17 mouse cellular contexts compared by ENCODE assay signal in the genomic region with DNA sequence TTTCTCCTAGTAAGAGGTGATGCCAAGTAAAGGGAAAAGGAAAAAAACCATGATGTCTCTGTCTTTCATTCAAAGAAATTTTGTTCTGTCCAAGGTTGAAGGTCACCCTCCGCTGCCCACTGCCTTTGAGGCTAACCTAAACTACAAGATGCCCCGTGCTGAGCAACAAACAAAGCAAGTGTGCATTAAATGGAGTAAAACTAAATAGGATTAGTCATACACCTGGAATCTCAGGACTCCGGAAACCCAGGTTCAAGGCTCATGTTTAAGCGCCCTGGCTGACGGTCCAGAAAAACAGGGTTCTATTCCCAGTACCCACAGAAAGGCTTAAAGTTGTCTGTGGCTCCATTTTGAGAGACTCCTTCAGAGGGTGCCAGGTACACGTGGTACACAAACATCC. TPM values are rescaled to one million over a fixed set of nuclear protein-coding genes. Genes with fewer than 3 reads are reported as not detected.
DNase-seq lines count a peak whose midpoint lies in the region; ATAC-seq and TF ChIP-seq lines count a peak whose summit lies in the region.
"Had no signal": no experiment of that assay in that cellular context is flagged by ENCODE, and none has a peak within 500 bp of the region (broad histone marks: within the 10 kb centered on the region; RNA-seq: fewer than 3 reads in every experiment).

No protein-coding gene starts in this region.

- peaks cover 27% of the 10 kb centered on the region; the same call in 1 of the 2 replicates for H3K27me3 ChIP-seq in hindbrain, embryonic 10.5 days (ENCODE audit: insufficient read depth, poor library complexity, severe bottlenecking)
- no peaks in the 10 kb centered on the region for H3K27me3 ChIP-seq in hindbrain, embryonic 16.5 days (replicated peaks; ENCODE audit: control insufficient read depth, insufficient read depth, low read length)
- peaks cover 3% of the 10 kb centered on the region; the same call in 1 of the 2 replicates for H3K27me3 ChIP-seq in ES-Bruce4 (ENCODE audit: control insufficient read depth, insufficient read depth, low read length, poor library complexity, severe bottlenecking)
- peaks cover 18% of the 10 kb centered on the region for H3K27me3 ChIP-seq in embryonic facial prominence, embryonic 10.5 days (replicated peaks; ENCODE audit: low read depth, poor library complexity, severe bottlenecking)
- H3K27me3 ChIP-seq in limb, embryonic 11.5 days (ENCODE audit: control insufficient read depth, insufficient read depth, low read length): no peaks in the 10 kb centered on the region

- H3K9ac ChIP-seq in hindbrain, embryonic 16.5 days (ENCODE audit: low read depth, low read length): no peak overlapping the region
- peak overlapping the region; percentile 61; the same call in 1 of the 2 replicates for H3K9ac ChIP-seq in ES-Bruce4 (ENCODE audit: low read depth, poor library complexity, severe bottlenecking)
- H3K9ac ChIP-seq in limb, embryonic 11.5 days (ENCODE audit: low read length): no peak overlapping the region
- H3K9ac ChIP-seq: liver, embryonic 15.5 days had no signal

- no peak for TF ChIP-seq EP300 in ES-Bruce4 (IDR thresholded peaks at IDR 0.05; ENCODE audit: insufficient read depth, low read depth, low read length)

- H3K36me3 ChIP-seq in hindbrain, embryonic 10.5 days: no peaks in the 10 kb centered on the region
- no peaks in the 10 kb centered on the region for H3K36me3 ChIP-seq in hindbrain, embryonic 16.5 days (ENCODE audit: control insufficient read depth, insufficient read depth, low read length)
- H3K36me3 ChIP-seq in ES-Bruce4 (ENCODE audit: control insufficient read depth, insufficient read depth, low read length, poor library complexity, severe bottlenecking): no peaks in the 10 kb centered on the region
- no peaks in the 10 kb centered on the region for H3K36me3 ChIP-seq in embryonic facial prominence, embryonic 10.5 days (replicated peaks)
- H3K36me3 ChIP-seq in limb, embryonic 11.5 days (ENCODE audit: control insufficient read depth, insufficient read depth, low read length): no peaks in the 10 kb centered on the region
- H3K36me3 ChIP-seq: liver, embryonic 15.5 days had no signal

- H3K27ac ChIP-seq in hindbrain, embryonic 10.5 days: peak overlapping the region; percentile 92
- no peak overlapping the region for H3K27ac ChIP-seq in hindbrain, embryonic 16.5 days (ENCODE audit: low read depth, low read length)
- peak overlapping the region; percentile 1; the same call in 1 of the 2 replicates for H3K27ac ChIP-seq in ES-Bruce4 (ENCODE audit: insufficient read depth, low read length)
- peak overlapping the region; percentile 93 for H3K27ac ChIP-seq in embryonic facial prominence, embryonic 10.5 days (replicated peaks)
- H3K27ac ChIP-seq in limb, embryonic 11.5 days (replicated peaks; ENCODE audit: low read depth, low read length): no peak overlapping the region
- no peak overlapping the region for H3K27ac ChIP-seq in left cerebral cortex, adult 2 months
- H3K27ac ChIP-seq: gastrocnemius, adult 2 months; liver, embryonic 15.5 days had no signal

- peaks cover 46% of the 10 kb centered on the region for H3K4me1 ChIP-seq in hindbrain, embryonic 10.5 days (replicated peaks)
- peaks cover 15% of the 10 kb centered on the region for H3K4me1 ChIP-seq in hindbrain, embryonic 16.5 days (ENCODE audit: control insufficient read depth, insufficient read depth, low read depth, low read length)
- H3K4me1 ChIP-seq in ES-Bruce4 (ENCODE audit: control insufficient read depth, insufficient read depth, low read length): peaks cover 9% of the 10 kb centered on the region
- H3K4me1 ChIP-seq in embryonic facial prominence, embryonic 10.5 days: peaks cover 48% of the 10 kb centered on the region
- H3K4me1 ChIP-seq in limb, embryonic 11.5 days (ENCODE audit: control insufficient read depth, insufficient read depth, low read length): peaks cover 18% of the 10 kb centered on the region

- ATAC-seq in hindbrain, embryonic 16.5 days: no peak
- ATAC-seq in limb, embryonic 11.5 days (ENCODE audit: insufficient number of reproducible peaks, low FRiP score, low TSS enrichment, low read depth): no peak

- no peak for TF ChIP-seq CTCF in ES-Bruce4 (IDR thresholded peaks at IDR 0.05; ENCODE audit: low read depth, low read length)
- no peak for TF ChIP-seq CTCF in left cerebral cortex, adult 2 months (IDR thresholded peaks at IDR 0.05)

- DNase-seq in hindbrain, embryonic 10.5 days (ENCODE audit: low spot score): no peak
- no peak for DNase-seq in embryonic facial prominence, embryonic 10.5 days (ENCODE audit: low spot score)
- peak; percentile 35 for DNase-seq in limb, embryonic 11.5 days (ENCODE audit: low spot score)
- DNase-seq in left cerebral cortex, adult 2 months (ENCODE audit: extremely low spot score in 1 of 2, low spot score in 2 of 2): no peak
- DNase-seq in frontal cortex, postnatal 25 days (ENCODE audit: low spot score in 2 of 2): no peak
- no peak for DNase-seq in right cerebral cortex, adult 2 months (ENCODE audit: low spot score in 2 of 2)
- DNase-seq: adrenal gland, postnatal 14 days; cerebellum, adult 11 months; gastrocnemius, adult 2 months; heart, postnatal 10 days; kidney, postnatal 10 days; spleen, adult 18-20 months; thymus, postnatal 14 days had no signal

- H3K4me3 ChIP-seq in hindbrain, embryonic 10.5 days: no peak overlapping the region
- H3K4me3 ChIP-seq in hindbrain, embryonic 16.5 days (ENCODE audit: low read length): no peak overlapping the region
- no peak overlapping the region for H3K4me3 ChIP-seq in ES-Bruce4 (ENCODE audit: low read depth, low read length)
- 0 out of 2 replicates have a peak overlapping the region, but pooled peaks have one; percentile 56 for H3K4me3 ChIP-seq in embryonic facial prominence, embryonic 10.5 days
- no peak overlapping the region; the same call in 1 of the 2 replicates for H3K4me3 ChIP-seq in limb, embryonic 11.5 days (ENCODE audit: low read depth, low read length)
- no peak overlapping the region for H3K4me3 ChIP-seq in left cerebral cortex, adult 2 months

- intact Hi-C loops in left cerebral cortex, adult 2 months (cut with DNase I): no loop called here

- no peak overlapping the region for H3K4me2 ChIP-seq in hindbrain, embryonic 16.5 days (ENCODE audit: low read length)
- H3K4me2 ChIP-seq in limb, embryonic 11.5 days (ENCODE audit: low read depth, severe bottlenecking): no peak overlapping the region; the same call in 1 of the 2 replicates

- no peak for TF ChIP-seq POLR2A in ES-Bruce4 (IDR thresholded peaks at IDR 0.05; ENCODE audit: insufficient read depth, low read length)

- 23% methylated on average over 6 of the region's 6 CpGs for WGBS in hindbrain, embryonic 10.5 days
- 23% methylated on average over 6 of the region's 6 CpGs for WGBS in hindbrain, embryonic 16.5 days
- WGBS in embryonic facial prominence, embryonic 10.5 days: 24% methylated on average over 6 of the region's 6 CpGs
- WGBS in limb, embryonic 11.5 days: 42% methylated on average over 6 of the region's 6 CpGs

- H3K9me3 ChIP-seq in hindbrain, embryonic 10.5 days: no peaks in the 10 kb centered on the region
- H3K9me3 ChIP-seq in hindbrain, embryonic 16.5 days (ENCODE audit: control insufficient read depth, low read length): no peaks in the 10 kb centered on the region
- no peaks in the 10 kb centered on the region for H3K9me3 ChIP-seq in ES-Bruce4 (replicated peaks; ENCODE audit: control insufficient read depth, insufficient read depth, low read length, poor library complexity, severe bottlenecking)
- H3K9me3 ChIP-seq in embryonic facial prominence, embryonic 10.5 days: no peaks in the 10 kb centered on the region
- H3K9me3 ChIP-seq in limb, embryonic 11.5 days (ENCODE audit: control insufficient read depth, low read length): no peaks in the 10 kb centered on the region

RNA-seq across cellular contexts. Expression of a gene that starts 6.1 kb away (rescaled TPM):
- 36.6 and 44.2 TPM in 2 replicates for polyA plus RNA-seq in hindbrain, embryonic 10.5 days (2016; fragmentation: Nextera tagmentation; extraction: Ambion mirVana)
- 105 and 116 TPM in 2 replicates for polyA plus RNA-seq in hindbrain, embryonic 16.5 days (2015; fragmentation: Nextera tagmentation; extraction: Ambion mirVana)
- 81.4 and 87.4 TPM in 2 replicates for polyA plus RNA-seq in ES-Bruce4 (2011; ENCODE audit: insufficient read depth, insufficient read length, low read depth, missing spikeins)
- polyA plus RNA-seq in embryonic facial prominence, embryonic 10.5 days (2016; fragmentation: Nextera tagmentation; extraction: Ambion mirVana): 35.9 and 40.3 TPM in 2 replicates
- polyA plus RNA-seq in limb, embryonic 11.5 days (2014; fragmentation: Nextera tagmentation; extraction: Ambion mirVana): 50.7 and 56.2 TPM in 2 replicates
- total RNA-seq in left cerebral cortex, adult 2 months (2021): 10 to 100 TPM; 80.3 to 80.6 TPM

RNA-seq across cellular contexts. Expression of a gene that starts 13.2 kb away (rescaled TPM):
- 0.40 and 1.1 TPM in 2 replicates for polyA plus RNA-seq in hindbrain, embryonic 10.5 days (2016; fragmentation: Nextera tagmentation; extraction: Ambion mirVana)
- polyA plus RNA-seq in hindbrain, embryonic 16.5 days (2015; fragmentation: Nextera tagmentation; extraction: Ambion mirVana): 3.6 and 3.9 TPM in 2 replicates
- 3.6 and 3.8 TPM in 2 replicates for polyA plus RNA-seq in ES-Bruce4 (2011; ENCODE audit: insufficient read depth, insufficient read length, low read depth, missing spikeins)
- 0.59 and 0.62 TPM in 2 replicates for polyA plus RNA-seq in embryonic facial prominence, embryonic 10.5 days (2016; fragmentation: Nextera tagmentation; extraction: Ambion mirVana)
- 0.33 and 0.44 TPM in 2 replicates for polyA plus RNA-seq in limb, embryonic 11.5 days (2014; fragmentation: Nextera tagmentation; extraction: Ambion mirVana)
- total RNA-seq in left cerebral cortex, adult 2 months (2021): under 1 TPM; 0.33 to 0.63 TPM
- polyA plus RNA-seq: CD4-positive, CD25-positive, alpha-beta regulatory T cell, adult 4 months had no signal

Comparison
In these comparisons a context has a peak if more than half of its experiments do, and no peak if none do; other contexts are left out.
1. H3K27ac ChIP-seq: peak in hindbrain, embryonic 10.5 days (single experiment), ES-Bruce4 (single experiment) and embryonic facial prominence, embryonic 10.5 days (single experiment); none in hindbrain, embryonic 16.5 days (single experiment), limb, embryonic 11.5 days (single experiment) and left cerebral cortex, adult 2 months (single experiment).